Mouse (Mus musculus): ENCODE data around the gene Cfap126.
"Not testable (repeated sequence)": the region's sequence is repeated elsewhere in the genome, so short reads cannot be mapped to it uniquely, and the experiment has no call there.

The Cfap126 gene

DNA sequence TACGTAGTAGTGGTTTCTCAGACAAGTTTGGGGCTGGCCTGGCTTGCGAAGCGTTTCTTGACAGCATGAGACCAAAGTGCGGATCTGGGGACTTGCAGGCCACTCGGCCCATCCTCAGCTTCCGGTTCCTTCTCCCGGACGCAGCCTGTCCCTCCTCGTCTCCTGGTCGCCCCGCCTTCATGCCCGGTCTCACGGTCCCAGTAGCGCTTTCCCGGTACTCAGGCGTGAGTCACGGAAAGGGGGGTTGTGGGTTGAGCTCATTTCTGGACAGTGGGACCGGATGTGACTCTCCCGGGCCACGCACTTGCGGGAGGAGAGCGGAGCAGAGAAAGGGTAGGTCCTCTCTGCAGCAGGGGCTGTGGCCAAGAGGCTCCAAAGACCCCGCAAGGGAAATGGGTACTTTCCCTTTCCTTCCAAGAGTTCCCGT, at the start of gene Cfap126:
Gene Cfap126, plus strand, starts transcription at position 46 of the 427 bp plus-strand sequence.
- DNase-seq (ENCODE audit: low spot score): peak; percentile 30

DNA sequence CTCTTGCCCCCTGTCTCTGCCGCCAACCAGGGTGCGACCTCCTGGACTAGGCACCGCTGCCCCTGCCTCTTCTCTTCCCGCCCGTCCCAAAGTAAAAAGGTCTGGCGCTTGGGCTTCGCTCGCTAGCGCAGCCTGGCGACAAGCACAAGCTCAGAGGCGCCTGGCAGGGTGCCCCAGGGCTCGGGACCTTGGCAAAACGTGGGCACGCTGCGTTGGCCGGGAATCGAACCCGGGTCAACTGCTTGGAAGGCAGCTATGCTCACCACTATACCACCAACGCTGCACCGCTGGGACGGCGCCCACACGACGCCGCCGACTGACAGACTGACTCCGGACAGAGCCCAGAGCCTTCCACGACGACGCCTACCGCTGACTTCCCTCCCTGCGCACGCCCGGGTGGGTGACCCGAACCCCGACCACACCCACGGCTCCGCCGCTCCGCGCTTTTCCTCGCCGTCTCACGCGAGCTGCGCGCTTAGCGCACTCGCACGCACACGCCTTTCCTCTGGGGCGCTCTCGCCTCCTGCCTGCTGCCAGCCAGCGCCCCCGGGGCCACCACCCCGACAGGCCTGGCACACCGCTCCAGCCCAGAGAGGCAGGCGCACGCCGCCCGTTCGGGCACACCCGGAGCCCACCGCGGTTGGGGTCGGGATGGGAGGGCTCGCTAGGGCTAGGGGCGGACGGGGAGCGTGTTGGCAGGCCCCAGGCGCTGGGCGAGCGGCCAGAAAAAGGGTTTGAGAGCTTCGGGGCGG, 49.1 kb upstream of the Cfap126 start, which contains the start of gene Fcgr3:
Gene Fcgr3, minus strand, starts transcription at position 445 of the 752 bp plus-strand sequence.
- DNase-seq (ENCODE audit: low spot score): not testable (repeated sequence)

DNA sequence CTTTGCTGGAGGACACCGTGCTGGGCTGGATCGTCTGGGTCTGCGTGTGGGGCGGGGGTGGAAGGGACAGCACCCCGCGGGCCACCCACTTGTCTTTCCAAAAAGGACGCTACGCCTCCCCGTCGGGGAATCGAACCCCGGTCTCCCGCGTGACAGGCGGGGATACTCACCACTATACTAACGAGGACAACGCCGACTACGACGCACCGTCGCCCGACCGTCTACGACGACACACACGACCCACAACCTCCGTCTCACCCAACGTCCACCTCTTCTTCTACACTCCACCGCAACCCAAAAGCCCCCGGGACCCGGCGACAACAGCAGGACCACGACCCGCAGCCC, 48.5 kb upstream of the Cfap126 start:
- DNase-seq (ENCODE audit: low spot score): not testable (repeated sequence)

DNA sequence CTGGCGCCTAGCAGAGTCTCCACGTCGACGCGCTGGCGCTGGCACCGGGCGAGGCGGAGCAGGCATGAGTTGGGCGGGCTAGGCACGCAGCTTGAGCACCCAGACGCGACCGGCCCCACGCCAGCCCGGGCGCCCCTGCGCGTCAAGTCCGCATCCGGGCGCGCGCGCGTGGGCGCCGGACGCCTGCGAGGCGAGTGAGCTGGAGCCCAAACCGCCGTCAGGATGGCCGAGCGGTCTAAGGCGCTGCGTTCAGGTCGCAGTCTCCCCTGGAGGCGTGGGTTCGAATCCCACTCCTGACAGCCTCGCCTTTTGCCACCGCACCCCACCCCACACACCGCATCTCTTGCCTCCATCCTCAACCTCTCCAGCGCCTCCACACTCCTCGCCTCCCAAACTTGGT, 48.0 kb upstream of the Cfap126 start:
- not testable (repeated sequence) for DNase-seq (ENCODE audit: low spot score)

DNA sequence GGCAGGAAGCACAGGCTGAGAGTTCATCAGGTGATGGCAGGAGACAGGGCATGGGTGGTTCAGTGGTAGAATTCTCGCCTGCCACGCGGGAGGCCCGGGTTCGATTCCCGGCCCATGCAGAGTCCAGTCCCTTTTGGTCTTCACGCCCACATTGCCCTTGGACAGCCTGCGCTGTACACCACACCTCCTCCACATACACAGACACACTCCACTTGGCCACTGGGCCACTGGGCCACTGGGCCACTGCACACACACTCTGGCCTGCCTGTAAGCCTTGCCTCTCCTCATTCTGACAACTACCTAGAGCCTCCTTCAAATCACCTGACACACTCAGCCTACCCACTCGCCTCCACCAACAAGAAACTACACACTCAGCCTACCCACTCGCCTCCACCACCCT, 47.1 kb upstream of the Cfap126 start:
- not testable (repeated sequence) for DNase-seq (ENCODE audit: low spot score)

DNA sequence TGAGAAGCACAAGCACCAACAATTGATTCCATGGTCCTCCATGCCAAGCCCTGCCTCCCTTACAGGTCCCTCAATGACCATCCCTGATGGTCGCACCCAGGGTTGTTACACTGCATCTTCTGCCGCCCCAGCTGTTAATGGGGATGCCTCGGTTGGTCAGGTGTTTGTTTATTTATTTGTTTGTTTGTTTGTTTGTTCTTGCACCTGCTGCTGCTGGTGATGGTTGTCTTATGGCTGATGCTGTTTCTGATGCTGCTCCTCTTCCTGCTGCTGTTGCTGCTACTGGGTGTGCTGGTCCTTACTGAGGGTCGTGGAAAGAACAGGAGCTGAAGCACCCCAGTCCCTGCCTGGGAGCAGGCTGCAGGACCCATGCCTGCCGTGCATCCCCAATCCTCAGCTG, 45.8 kb upstream of the Cfap126 start:
- DNase-seq (ENCODE audit: low spot score): not testable (repeated sequence)

DNA sequence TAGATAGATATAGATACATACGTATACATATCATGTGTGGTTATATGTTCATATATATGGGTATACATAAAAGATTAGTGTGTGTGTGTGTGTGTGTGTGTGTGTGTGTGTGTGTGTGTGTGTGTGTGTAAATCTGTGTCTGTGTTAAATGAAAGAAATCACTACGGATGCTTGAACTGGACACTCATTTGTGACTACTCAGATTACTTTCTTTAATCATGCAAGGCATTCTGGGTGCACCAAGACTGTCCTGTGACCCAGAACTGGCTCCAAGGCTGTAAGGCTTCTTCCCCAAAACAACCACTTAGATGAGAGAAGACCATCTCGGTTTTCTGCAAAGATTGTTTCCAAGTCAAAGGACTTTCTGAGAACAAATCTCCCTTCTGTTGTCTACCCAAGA, 44.2 kb upstream of the Cfap126 start:
- DNase-seq (ENCODE audit: low spot score): not testable (repeated sequence)

DNA sequence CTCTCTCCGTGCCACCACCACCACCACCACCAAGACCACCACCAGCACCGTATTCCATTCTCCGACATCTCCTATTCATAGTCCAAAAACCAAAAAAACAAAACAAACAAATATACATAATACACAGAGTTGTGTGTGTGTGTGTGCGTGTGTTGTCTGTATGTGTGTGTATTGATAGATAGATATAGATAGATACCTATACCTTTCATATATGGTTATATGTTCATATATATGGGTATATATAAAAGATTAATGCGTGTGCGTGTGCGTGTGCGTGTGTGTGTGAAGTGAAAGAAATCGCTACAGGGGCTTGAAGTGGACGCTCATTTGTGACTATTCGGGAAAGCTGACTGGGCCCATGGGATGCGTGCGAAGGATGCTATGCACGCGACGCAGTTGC, 42.8 kb upstream of the Cfap126 start:
- DNase-seq (ENCODE audit: low spot score): not testable (repeated sequence)

DNA sequence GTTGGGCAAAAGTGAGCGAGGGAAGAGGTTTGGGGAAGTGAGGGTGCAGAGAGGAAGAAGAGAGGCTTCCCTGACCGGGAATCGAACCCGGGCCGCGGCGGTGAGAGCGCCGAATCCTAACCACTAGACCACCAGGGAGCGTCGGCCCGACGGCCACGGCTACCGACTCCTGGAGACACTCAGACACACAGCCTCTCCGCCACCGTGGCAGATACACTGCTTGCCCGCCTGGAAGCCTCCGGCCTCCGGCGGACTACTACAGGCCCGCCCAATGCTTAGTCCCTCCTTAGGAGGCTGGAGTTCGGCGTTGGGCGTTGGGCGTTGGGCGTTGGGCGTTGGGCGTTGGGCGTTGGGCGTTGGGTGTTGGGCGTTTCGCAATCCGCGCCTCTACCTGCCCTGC, 42.0 kb upstream of the Cfap126 start:
- not testable (repeated sequence) for DNase-seq (ENCODE audit: low spot score)

DNA sequence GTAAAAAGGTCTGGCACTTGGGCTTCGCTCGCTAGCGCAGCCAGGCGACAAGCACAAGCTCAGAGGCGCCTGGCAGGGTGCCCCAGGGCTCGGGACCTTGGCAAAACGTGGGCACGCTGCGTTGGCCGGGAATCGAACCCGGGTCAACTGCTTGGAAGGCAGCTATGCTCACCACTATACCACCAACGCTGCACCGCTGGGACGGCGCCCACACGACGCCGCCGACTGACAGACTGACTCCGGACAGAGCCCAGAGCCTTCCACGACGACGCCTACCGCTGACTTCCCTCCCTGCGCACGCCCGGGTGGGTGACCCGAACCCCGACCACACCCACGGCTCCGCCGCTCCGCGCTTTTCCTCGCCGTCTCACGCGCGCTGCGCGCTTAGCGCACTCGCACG, 41.5 kb upstream of the Cfap126 start:
- DNase-seq (ENCODE audit: low spot score): not testable (repeated sequence)

DNA sequence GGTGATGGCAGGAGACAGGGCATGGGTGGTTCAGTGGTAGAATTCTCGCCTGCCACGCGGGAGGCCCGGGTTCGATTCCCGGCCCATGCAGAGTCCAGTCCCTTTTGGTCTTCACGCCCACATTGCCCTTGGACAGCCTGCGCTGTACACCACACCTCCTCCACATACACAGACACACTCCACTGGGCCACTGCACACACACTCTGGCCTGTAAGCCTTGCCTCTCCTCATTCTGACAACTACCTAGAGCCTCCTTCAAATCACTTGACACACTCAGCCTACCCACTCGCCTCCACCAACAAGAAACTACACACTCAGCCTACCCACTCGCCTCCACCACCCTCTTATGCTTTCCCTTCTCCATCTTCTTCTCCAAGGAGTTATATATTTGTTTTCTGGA, 39.4 kb upstream of the Cfap126 start:
- DNase-seq (ENCODE audit: low spot score): not testable (repeated sequence)

DNA sequence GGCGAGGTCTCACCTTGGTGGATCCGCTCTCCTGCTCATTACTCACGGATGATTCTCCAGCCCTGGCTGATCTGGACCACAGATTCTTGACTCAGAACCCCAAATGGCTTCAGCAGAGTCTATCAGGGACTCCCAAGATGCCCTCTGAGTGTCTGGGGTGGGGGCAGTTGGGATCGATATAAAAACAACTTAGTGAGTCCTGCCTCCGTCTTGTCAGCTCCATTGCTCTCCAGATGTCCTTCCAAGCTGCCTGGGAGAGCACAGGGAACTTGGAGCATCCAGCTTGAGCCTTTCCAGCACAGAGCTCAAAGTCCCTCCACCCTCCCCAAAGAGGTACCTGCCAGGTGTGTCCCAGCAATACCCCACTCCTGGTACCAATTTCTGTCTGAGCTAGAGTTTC, 37.5 kb upstream of the Cfap126 start:
- DNase-seq (ENCODE audit: low spot score): not testable (repeated sequence)

DNA sequence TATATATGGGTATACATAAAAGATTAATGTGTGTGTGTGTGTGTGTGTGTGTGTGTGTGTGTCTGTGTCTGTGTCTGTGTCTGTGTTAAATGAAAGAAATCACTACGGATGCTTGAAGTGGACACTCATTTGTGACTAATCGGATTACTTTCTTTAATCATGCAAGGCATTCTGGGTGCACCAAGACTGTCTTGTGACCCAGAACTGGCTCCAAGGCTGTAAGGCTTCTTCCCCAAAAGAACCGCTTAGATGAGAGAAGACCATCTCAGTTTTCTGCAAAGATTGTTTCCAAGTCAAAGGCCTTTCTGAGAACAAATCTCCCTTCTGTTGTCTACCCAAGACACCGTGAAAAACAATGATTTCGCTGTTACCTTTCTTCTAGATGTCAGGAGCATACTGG, 36.5 kb upstream of the Cfap126 start:
- DNase-seq (ENCODE audit: low spot score): not testable (repeated sequence)

DNA sequence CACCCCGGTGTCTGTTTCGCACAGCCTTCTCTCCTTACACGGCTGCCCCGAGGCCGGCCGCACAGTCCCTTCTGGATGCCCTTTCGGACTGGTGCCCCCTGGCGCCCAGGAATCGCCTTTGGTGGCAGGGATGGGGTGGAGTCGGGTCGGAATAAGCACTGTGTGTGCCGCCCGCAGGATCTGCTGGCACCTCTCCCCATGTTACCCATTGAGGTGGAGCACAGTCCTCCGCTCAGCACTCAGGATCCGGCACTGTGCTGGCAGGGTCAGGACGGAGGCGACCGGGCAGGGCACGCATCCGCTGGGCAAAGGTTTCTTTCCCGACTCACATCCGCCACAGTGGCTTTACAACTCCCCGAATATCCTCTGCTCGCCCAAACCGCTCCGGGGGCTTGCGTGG, 35.8 kb upstream of the Cfap126 start:
- not testable (repeated sequence) for DNase-seq (ENCODE audit: low spot score)

DNA sequence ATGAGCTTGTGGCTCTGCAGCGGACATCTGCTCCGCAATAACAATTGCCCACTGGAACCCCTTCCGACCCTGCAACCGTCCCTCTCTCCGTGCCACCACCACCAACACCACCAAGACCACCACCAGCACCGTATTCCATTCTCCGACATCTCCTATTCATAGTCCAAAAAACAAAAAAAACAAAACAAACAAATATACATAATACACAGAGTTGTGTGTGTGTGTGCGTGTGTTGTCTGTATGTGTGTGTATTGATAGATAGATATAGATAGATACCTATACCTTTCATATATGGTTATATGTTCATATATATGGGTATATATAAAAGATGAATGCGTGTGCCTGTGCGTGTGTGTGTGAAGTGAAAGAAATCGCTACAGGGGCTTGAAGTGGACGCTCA, 35.3 kb upstream of the Cfap126 start:
- not testable (repeated sequence) for DNase-seq (ENCODE audit: low spot score)

DNA sequence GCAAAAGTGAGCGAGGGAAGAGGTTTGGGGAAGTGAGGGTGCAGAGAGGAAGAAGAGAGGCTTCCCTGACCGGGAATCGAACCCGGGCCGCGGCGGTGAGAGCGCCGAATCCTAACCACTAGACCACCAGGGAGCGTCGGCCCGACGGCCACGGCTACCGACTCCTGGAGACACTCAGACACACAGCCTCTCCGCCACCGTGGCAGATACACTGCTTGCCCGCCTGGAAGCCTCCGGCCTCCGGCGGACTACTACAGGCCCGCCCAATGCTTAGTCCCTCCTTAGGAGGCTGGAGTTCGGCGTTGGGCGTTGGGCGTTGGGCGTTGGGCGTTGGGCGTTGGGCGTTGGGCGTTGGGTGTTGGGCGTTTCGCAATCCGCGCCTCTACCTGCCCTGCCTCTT, 34.4 kb upstream of the Cfap126 start:
- DNase-seq (ENCODE audit: low spot score): not testable (repeated sequence)

DNA sequence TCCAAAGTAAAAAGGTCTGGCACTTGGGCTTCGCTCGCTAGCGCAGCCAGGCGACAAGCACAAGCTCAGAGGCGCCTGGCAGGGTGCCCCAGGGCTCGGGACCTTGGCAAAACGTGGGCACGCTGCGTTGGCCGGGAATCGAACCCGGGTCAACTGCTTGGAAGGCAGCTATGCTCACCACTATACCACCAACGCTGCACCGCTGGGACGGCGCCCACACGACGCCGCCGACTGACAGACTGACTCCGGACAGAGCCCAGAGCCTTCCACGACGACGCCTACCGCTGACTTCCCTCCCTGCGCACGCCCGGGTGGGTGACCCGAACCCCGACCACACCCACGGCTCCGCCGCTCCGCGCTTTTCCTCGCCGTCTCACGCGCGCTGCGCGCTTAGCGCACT, 33.9 kb upstream of the Cfap126 start:
- DNase-seq (ENCODE audit: low spot score): not testable (repeated sequence)

DNA sequence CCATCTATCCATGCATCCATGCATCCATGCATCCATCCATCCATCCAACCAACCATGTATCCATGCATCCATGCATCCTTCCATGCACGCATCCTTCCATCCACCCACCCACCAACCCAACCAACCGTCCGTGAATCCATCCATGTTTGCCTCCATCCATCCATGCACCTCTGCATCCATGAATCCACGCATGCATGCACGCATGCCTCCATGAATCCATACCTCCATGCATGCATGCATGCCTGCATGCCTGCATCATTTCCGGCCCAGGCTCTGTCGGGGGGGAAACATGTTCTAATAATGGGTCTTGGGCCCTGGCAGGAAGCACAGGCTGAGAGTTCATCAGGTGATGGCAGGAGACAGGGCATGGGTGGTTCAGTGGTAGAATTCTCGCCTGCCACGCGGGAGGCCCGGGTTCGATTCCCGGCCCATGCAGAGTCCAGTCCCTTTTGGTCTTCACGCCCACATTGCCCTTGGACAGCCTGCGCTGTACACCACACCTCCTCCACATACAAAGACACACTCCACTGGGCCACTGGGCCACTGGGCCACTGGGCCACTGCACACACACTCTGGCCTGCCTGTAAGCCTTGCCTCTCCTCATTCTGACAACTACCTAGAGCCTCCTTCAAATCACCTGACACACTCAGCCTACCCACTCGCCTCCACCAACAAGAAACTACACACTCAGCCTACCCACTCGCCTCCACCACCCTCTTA, 32.0 kb upstream of the Cfap126 start:
- DNase-seq (ENCODE audit: low spot score): not testable (repeated sequence)

DNA sequence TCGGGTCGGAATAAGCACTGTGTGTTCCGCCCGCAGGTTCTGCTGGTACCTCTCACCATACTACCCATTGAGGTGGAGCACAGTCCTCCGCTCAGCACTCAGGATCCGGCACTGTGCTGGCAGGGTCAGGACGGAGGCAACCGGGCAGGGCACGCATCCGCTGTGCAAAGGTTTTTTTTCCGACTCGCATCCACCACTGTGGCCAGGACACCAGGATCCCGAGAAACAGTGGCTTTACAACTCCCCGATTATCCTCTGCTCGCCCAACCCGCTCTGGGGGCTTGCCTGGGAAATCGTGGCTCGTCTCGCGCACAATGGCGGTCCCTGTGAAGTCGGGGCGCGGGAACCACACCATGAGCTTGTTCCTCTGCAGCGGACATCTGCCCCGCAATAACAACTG, 28.0 kb upstream of the Cfap126 start:
- no peak for DNase-seq (ENCODE audit: low spot score)

DNA sequence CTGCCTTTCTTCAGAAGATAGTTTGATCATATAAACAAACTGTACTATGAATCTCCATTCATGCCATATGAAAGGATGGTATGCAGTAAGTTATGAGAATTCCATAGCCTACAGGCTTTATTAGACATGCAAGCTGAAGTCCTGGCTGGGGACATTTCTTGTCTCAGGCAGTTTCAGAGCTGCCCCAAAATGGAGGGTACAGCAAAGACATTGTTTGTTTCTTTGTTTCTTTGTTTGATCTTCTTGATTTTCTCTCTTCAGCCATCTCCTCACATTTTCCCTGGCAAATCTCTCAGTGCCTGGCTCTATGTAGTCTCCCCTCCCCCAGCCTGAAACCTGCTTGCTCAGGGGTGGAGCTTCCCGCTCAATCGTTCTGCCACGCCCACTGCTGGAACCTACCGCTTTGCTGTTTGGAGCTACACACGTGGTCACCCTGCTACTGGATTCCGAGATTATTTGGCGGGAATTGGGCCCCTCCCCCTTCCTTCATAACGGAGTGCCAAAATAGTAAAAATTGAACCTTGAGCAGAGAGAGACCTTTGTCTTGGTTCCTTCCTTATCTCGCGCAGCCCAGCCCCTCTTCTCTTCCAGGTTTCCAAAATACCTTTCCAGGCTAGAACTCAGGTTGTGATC, 25.4 kb upstream of the Cfap126 start:
- DNase-seq (ENCODE audit: low spot score): not testable (repeated sequence)

DNA sequence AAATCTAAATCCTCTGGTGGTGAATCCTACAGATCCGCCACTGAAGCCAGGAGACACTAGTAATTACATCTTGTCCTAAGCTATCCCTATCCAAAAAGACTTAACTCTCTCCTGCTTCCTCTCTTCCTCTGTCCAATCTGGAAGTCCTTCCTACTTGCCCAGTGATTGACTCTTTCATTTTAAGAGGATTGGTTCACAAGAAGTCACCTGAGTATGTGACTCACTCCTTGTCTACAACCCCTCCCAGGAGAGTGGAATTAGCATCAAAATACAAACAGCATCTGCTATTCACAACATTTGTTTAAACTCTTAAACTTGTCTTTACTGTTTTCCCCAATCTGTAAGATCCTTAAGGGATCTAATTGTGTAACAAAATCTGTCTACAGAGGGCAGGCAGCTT, 23.8 kb upstream of the Cfap126 start:
- DNase-seq (ENCODE audit: low spot score): no peak

DNA sequence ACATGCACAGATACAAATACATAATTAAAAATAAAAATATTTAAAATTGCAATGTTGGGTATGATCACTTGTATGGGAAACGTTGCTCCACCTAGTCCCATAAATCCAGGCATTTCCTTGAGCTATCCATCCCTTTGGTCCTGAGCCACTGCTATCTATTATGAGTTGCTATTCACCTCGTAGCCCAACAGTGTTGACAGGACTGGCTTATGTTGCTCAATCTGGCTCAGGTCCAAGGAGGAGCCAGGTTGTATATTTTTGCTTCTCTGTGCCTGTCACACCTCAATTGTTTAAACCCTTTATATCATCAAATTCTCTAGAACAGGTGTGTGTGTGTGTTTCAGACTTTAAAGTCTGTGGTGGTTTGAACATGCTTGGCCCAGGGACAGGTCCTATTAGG, 23.0 kb upstream of the Cfap126 start:
- DNase-seq (ENCODE audit: low spot score): no peak

DNA sequence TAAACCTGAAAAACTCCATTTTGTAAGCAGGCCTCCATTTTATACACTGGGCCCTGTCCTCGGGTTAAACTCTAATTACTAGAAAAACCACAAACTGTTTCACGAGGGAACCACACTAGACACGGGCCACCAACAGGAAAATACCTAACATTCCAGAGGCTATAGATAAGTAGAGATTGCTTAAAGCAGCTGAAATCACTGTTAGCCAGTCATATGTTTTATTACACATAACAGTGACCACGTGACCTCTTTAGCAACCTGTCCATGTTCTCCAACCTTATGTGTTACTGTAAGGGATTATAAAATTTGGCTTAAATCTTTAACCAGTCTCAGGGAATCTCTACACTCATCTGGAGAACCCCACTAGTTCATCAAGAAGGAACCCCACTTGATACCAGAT, 19.3 kb upstream of the Cfap126 start:
- DNase-seq (ENCODE audit: low spot score): no peak
